Mouse (Mus musculus) liver, adult 2 months (tissue): Measurements from ENCODE around the gene Rbm20.

Source experiments
- CTCF ChIP-seq: fragments of 200-500 bp; IDR thresholded peaks from 2 replicates; pipeline ENCODE4 v1.5.1; 2011; ENCODE audit warnings: low read depth, low read length, control low read depth
- POLR2A ChIP-seq: fragments of 200-500 bp; IDR thresholded peaks from 2 replicates; pipeline ENCODE4 v1.6.1; 2011; ENCODE audit warnings: low read length, control low read depth; ENCODE audit not compliant: insufficient read depth; ENCODE audit errors: extremely low read depth

DNA sequence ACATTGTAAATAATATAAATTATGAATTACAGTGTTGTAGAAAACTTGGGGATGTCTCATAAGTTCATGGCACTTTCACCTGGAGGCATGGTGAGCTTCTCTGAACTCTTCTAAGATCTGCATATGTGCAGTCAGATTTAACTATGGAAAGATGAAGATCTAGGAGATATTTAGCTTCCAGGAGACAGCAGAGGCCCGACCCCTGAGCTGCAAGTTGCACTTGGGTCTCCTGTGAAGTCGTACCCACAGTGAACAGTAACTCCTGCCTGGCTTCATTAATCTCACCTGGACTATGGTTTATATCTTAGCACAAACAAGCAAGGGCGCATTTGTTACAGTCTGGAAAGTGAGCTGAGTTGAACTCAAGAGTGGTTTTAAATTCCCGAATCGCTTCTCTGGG lies 124.3 kb downstream of the Rbm20 start:
- no peak for TF ChIP-seq POLR2A
- TF ChIP-seq CTCF: no peak
